Mouse (Mus musculus) midbrain, embryonic 15.5 days (tissue): ENCODE results near the gene Baz2a. TPM values are rescaled to one million over a fixed set of nuclear protein-coding genes. Genes with fewer than 3 reads are reported as not detected.
A peak's percentile ranks its signal among the peaks of the same experiment; 100 is the strongest.
"Not testable (repeated sequence)": the region's sequence is repeated elsewhere in the genome, so short reads cannot be mapped to it uniquely, and the experiment has no call there.

Experiments used
- ATAC-seq: fragments of 200-750 bp; cut with Nextera tagmentation; replicated peaks from 2 replicates; pipeline ENCODE4 v1.8.0; 2017; ENCODE audit warnings: moderate TSS enrichment
- H3K27ac ChIP-seq: fragments of 300-500 bp; sonication (generic); 2 replicates; pipeline ENCODE4 v1.5.1; 2015; ENCODE audit warnings: mild to moderate bottlenecking, inconsistent platforms
- H3K27me3 ChIP-seq: fragments of 300-500 bp; sonication (generic); replicated peaks from 2 replicates; pipeline ENCODE4 v1.6.1; 2015; ENCODE audit warnings: inconsistent platforms
- H3K36me3 ChIP-seq: fragments of 300-500 bp; sonication (generic); replicated peaks from 2 replicates; pipeline ENCODE4 v1.6.1; 2015; ENCODE audit warnings: inconsistent platforms
- H3K4me1 ChIP-seq: fragments of 300-500 bp; sonication (generic); 2 replicates; pipeline ENCODE4 v1.6.1; 2015; ENCODE audit warnings: inconsistent platforms
- H3K4me2 ChIP-seq: fragments of 300-500 bp; sonication (generic); 2 replicates; pipeline ENCODE4 v1.6.1; 2015; ENCODE audit warnings: inconsistent platforms, mild to moderate bottlenecking, moderate library complexity
- H3K4me3 ChIP-seq: fragments of 300-500 bp; sonication (generic); 2 replicates; pipeline ENCODE4 v1.5.1; 2015; ENCODE audit warnings: mild to moderate bottlenecking, inconsistent platforms
- H3K9ac ChIP-seq: fragments of 300-500 bp; sonication (generic); 2 replicates; pipeline ENCODE4 v1.6.1; 2015; ENCODE audit warnings: mild to moderate bottlenecking, inconsistent platforms
- H3K9me3 ChIP-seq: fragments of 300-500 bp; sonication (generic); 2 replicates; pipeline ENCODE4 v1.6.1; 2016; ENCODE audit warnings: inconsistent platforms
- WGBS: fragments of 180-500 bp; shearing (Covaris S2); methylation state at CpG from one replicate; pipeline ENCODE4 v1.1.7; 2015; ENCODE audit warnings: mixed read lengths; 5-methylcytosine and 5-hydroxymethylcytosine counted together
- polyA plus RNA-seq: library from polyadenylated mRNA; unstranded; fragments of >200 nt; fragmentation: Nextera tagmentation; extraction: Ambion mirVana; gene quantifications from 2 replicates; pipeline ENCODE4 v1.2.1, GENCODE M21; 2015

Baz2a gene
- 9.2 and 10.9 TPM in 2 replicates for polyA plus RNA-seq

GRCm38 (mm10) chr10:128091564-128092505, at the start of gene Baz2a:
Baz2a (plus strand) TSS chr10:128091577.
- Histone ChIP-seq H3K4me2 (peak within 1 kb of the TSS; percentile 87), H3K27me3 (no peaks in the 10 kb centered on the region), H3K4me3 (peak within 1 kb of the TSS; percentile 66), H3K27ac (peak within 1 kb of the TSS; percentile 79), H3K36me3 (peaks cover 31% of the 10 kb centered on the region), H3K9ac (peak within 1 kb of the TSS; percentile 66), H3K9me3 (no peaks in the 10 kb centered on the region), H3K4me1 (peaks cover 46% of the 10 kb centered on the region)
- 2% methylated on average over 20 of the region's 20 CpGs for WGBS
- ATAC-seq = peak; percentile 12; the same call in 1 of the 2 replicates

GRCm38 (mm10) chr10:128041636-128042035, 49.7 kb upstream of the Baz2a start:
- H3K27ac ChIP-seq = no peak overlapping the region
- peaks cover 27% of the 10 kb centered on the region; the same call in 1 of the 2 replicates for H3K36me3 ChIP-seq
- no peak overlapping the region for H3K4me2 ChIP-seq
- ATAC-seq = no peak
- H3K9ac ChIP-seq = no peak overlapping the region
- 83% methylated on average over 4 of the region's 4 CpGs for WGBS
- H3K27me3 ChIP-seq = no peaks in the 10 kb centered on the region
- H3K9me3 ChIP-seq = no peaks in the 10 kb centered on the region
- H3K4me1 ChIP-seq = peaks cover 33% of the 10 kb centered on the region
- no peak overlapping the region for H3K4me3 ChIP-seq

- ATAC-seq = no peak
- Histone ChIP-seq H3K27ac (no peak overlapping the region), H3K36me3 (peaks cover 30% of the 10 kb centered on the region), H3K9me3 (no peaks in the 10 kb centered on the region), H3K4me2 (no peak overlapping the region), H3K9ac (no peak overlapping the region), H3K4me1 (peaks cover 25% of the 10 kb centered on the region), H3K27me3 (no peaks in the 10 kb centered on the region), H3K4me3 (no peak overlapping the region)
- WGBS = 88% methylated on average over 3 of the region's 3 CpGs
Measured at GRCm38 (mm10) chr10:128042466-128042865, 48.9 kb upstream of the Baz2a start.

- WGBS = 63% methylated on average over 3 of the region's 3 CpGs
- ATAC-seq = no peak
- peaks cover 18% of the 10 kb centered on the region for H3K4me1 ChIP-seq
- H3K4me2 ChIP-seq = no peak overlapping the region
- H3K9ac ChIP-seq = no peak overlapping the region
- no peak overlapping the region for H3K27ac ChIP-seq
- no peak overlapping the region for H3K4me3 ChIP-seq
- peaks cover 38% of the 10 kb centered on the region for H3K36me3 ChIP-seq
- no peaks in the 10 kb centered on the region for H3K27me3 ChIP-seq
- H3K9me3 ChIP-seq = no peaks in the 10 kb centered on the region
Measured at GRCm38 (mm10) chr10:128043041-128043835, 48.1 kb upstream of the Baz2a start.

GRCm38 (mm10) chr10:128048157-128048556, 43.2 kb upstream of the Baz2a start:
- Histone ChIP-seq H3K4me2 (no peak overlapping the region), H3K9me3 (no peaks in the 10 kb centered on the region), H3K9ac (no peak overlapping the region), H3K27me3 (no peaks in the 10 kb centered on the region), H3K27ac (no peak overlapping the region), H3K36me3 (peaks cover 48% of the 10 kb centered on the region), H3K4me3 (no peak overlapping the region), H3K4me1 (peaks cover 6% of the 10 kb centered on the region; the same call in 1 of the 2 replicates)
- 94% methylated on average over 8 of the region's 8 CpGs for WGBS
- ATAC-seq = no peak

DNA sequence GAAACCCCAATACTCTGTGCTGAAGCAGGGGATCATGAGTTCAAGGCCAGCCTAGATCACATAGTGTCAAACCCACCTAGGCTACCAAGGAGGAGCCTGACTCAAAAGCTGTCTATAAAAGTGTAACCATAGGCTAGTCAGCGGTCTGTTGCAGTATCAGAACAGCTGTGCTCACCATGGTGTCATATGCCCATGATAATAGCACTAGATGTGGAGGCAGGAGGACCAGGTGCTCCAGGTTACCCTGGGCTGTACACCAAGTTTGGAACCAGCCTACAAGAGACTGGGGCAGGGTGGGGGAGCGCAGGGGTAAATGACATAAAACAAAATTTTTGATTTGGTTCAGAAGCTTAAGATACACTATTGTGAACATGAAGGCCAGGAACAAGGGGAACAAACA, 41.6 kb upstream of the Baz2a start:
- no peaks in the 10 kb centered on the region for H3K9me3 ChIP-seq
- 0 out of 2 replicates have a peak, but pooled peaks cover 2% of the 10 kb centered on the region for H3K4me1 ChIP-seq
- H3K4me3 ChIP-seq = no peak overlapping the region
- H3K27ac ChIP-seq = no peak overlapping the region
- peaks cover 46% of the 10 kb centered on the region for H3K36me3 ChIP-seq
- ATAC-seq = no peak
- WGBS = 96% methylated on average over 2 of the region's 2 CpGs
- no peaks in the 10 kb centered on the region for H3K27me3 ChIP-seq
- H3K4me2 ChIP-seq = no peak overlapping the region
- no peak overlapping the region for H3K9ac ChIP-seq

GRCm38 (mm10) chr10:128050355-128050754, 41.0 kb upstream of the Baz2a start:
- no peaks in the 10 kb centered on the region for H3K9me3 ChIP-seq
- H3K4me1 ChIP-seq = no peaks in the 10 kb centered on the region
- WGBS = 96% methylated on average over 2 of the region's 2 CpGs
- no peak overlapping the region for H3K9ac ChIP-seq
- no peak overlapping the region for H3K27ac ChIP-seq
- H3K4me3 ChIP-seq = no peak overlapping the region
- no peak for ATAC-seq
- peaks cover 46% of the 10 kb centered on the region for H3K36me3 ChIP-seq
- no peak overlapping the region for H3K4me2 ChIP-seq
- no peaks in the 10 kb centered on the region for H3K27me3 ChIP-seq

- WGBS = 94% methylated on average over 5 of the region's 5 CpGs
- ATAC-seq = no peak
Measured at GRCm38 (mm10) chr10:128051589-128051988, 39.8 kb upstream of the Baz2a start.

DNA sequence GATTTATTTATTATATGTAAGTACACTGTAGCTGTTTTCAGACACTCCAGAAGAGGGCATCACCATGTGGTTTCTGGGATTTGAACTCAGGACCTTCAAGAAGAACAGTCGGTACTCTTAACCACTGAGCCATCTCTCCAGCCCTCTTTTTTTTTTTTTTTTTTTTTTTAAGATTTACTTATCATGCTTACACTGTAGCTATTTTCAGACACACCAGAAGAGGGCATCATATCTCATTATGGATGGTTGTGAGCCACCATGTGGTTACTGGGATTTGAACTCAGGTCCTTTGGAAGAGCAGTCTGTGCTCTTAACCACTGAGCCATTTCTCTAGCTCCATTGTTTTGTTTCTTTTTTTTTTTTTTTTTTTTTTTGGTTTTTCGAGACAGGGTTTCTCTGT, 39.2 kb upstream of the Baz2a start:
- H3K9ac ChIP-seq, H3K4me1 ChIP-seq, ATAC-seq, H3K27me3 ChIP-seq, H3K4me3 ChIP-seq, H3K4me2 ChIP-seq, H3K9me3 ChIP-seq, H3K27ac ChIP-seq: not testable (repeated sequence)
- 95% methylated on average over 1 of the region's 2 CpGs for whole genome bisulfite sequencing
- H3K36me3 ChIP-seq = peaks cover 34% of the 10 kb centered on the region

More at GRCm38 (mm10) chr10:128051589-128051988, 39.8 kb upstream of the Baz2a start:
- H3K9ac ChIP-seq = no peak overlapping the region
- no peaks in the 10 kb centered on the region for H3K4me1 ChIP-seq
- no peaks in the 10 kb centered on the region for H3K27me3 ChIP-seq
- no peaks in the 10 kb centered on the region for H3K9me3 ChIP-seq
- H3K36me3 ChIP-seq = peaks cover 38% of the 10 kb centered on the region
- no peak overlapping the region for H3K27ac ChIP-seq
- no peak overlapping the region for H3K4me2 ChIP-seq
- H3K4me3 ChIP-seq = no peak overlapping the region

DNA sequence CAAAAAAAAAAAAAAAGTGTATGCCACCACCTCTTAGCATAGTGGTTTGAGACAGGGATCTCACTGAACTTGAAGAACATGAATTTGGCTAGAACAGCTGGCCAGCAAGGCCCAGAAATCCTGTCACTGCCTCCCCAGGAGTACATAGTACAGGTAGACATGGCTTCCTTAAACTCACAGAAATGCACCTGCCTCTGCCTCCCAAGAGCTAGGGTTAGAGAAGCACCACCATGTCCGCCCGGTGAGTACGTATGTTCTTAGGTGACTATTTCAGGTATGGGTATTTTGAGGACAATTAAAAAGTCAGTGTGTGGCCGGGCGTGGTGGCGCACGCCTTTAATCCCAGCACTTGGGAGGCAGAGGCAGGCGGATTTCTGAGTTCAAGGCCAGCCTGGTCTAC, 38.4 kb upstream of the Baz2a start:
- Histone ChIP-seq H3K4me3 (no peak overlapping the region), H3K36me3 (peaks cover 29% of the 10 kb centered on the region), H3K4me1 (peaks cover 6% of the 10 kb centered on the region), H3K4me2 (no peak overlapping the region), H3K9ac (no peak overlapping the region), H3K9me3 (no peaks in the 10 kb centered on the region), H3K27ac (no peak overlapping the region), H3K27me3 (no peaks in the 10 kb centered on the region)
- ATAC-seq = no peak
- 93% methylated on average over 8 of the region's 8 CpGs for WGBS

DNA sequence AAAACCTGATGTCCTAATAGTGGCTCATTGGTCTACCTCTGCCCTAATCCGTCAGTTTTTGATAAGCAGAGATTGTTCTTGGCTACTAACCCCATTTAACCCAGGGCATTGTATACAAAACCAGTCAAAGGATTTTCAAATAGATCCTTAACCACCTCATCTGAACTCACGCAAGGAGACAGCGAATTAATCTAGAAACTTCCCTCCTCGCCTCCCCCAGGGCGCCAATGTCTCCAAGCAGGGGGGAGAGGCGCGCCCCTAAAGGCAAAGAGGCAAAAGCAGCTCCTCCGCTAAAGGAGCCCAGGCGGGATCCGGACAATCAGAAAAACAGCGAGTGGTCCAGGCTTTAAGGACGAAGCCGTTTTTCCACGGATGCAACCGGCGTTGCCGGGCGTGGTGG, 33.2 kb upstream of the Baz2a start:
- Histone ChIP-seq H3K4me2 (peak overlapping the region; percentile 73), H3K4me3 (peak overlapping the region; percentile 65), H3K9me3 (no peaks in the 10 kb centered on the region), H3K9ac (peak overlapping the region; percentile 92), H3K4me1 (peaks cover 27% of the 10 kb centered on the region), H3K36me3 (no peaks in the 10 kb centered on the region), H3K27me3 (no peaks in the 10 kb centered on the region), H3K27ac (peak overlapping the region; percentile 99)
- 0% methylated on average over 18 of the region's 18 CpGs for WGBS
- ATAC-seq = no peak; the same call in 1 of the 2 replicates

- under 1% methylated on average over 70 of the region's 72 CpGs for WGBS
- H3K27me3 ChIP-seq = no peaks in the 10 kb centered on the region
- ATAC-seq = peak; percentile 93
- no peaks in the 10 kb centered on the region for H3K9me3 ChIP-seq
- H3K9ac ChIP-seq = peak within 1 kb of the TSS; percentile 97
- H3K4me1 ChIP-seq = peaks cover 27% of the 10 kb centered on the region
- H3K27ac ChIP-seq = peak within 1 kb of the TSS; percentile 99
- no peaks in the 10 kb centered on the region for H3K36me3 ChIP-seq
- peak within 1 kb of the TSS; percentile 65 for H3K4me3 ChIP-seq
- peak within 1 kb of the TSS; percentile 73 for H3K4me2 ChIP-seq
Measured at GRCm38 (mm10) chr10:128058601-128059151, 32.7 kb upstream of the Baz2a start, which contains the start of gene Ptges3. Ptges3 (plus strand) TSS chr10:128058954.
